Mouse (Mus musculus): ENCODE results near the gene Nup107. TPM values are rescaled to one million over a fixed set of nuclear protein-coding genes. Genes with fewer than 3 reads are reported as not detected.

Gene Nup107
- polyA plus RNA-seq, 1 experiment from 2014 or later = 55.1 TPM

DNA sequence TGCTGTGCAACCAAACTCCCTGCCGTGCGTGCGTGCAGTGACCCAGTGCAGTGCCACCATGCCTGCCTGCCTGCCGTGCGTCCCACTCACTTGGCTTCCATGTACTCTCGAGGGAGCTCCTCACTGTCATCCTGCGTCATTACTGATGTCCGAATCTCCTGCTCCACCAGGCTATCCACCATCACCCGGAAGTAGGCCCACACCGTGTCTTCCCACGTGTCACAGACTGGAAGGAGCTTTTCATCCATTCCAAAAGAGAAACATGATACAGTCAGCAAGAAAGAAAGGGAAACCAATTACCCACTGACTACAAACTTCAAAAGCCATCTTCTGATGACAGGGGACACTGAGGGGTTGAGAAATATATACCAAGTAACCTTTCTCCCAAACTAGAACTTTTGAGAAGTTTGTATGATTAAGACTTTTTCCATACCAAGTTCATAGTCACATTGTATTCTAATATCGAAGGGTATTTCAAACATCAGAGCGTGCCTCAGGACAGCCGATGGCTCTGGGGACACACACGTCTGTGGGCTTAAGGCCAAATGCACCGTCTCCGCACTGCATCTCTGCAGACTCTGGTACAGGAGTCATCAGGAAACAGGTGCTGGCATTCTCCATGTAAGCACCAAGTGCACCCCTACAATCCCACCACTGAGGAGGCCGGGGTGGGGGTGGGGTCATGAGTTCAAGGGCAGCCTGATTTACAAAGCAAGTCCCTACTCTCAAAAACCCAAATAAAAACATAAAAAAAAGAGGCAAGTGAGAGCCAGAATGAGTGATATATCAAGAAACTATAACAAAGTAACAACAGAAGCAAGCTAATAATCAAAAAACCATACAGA lies 22.0 kb downstream of the Nup107 start:
- H3K27me3 ChIP-seq (ENCODE audit: control insufficient read depth, insufficient read depth, low read length) = no peaks in the 10 kb centered on the region
- no peaks in the 10 kb centered on the region for H3K9me3 ChIP-seq (replicated peaks; ENCODE audit: control insufficient read depth, low read length)
- H3K36me3 ChIP-seq (ENCODE audit: control insufficient read depth, insufficient read depth) = peaks cover 58% of the 10 kb centered on the region
- H3K4me1 ChIP-seq (ENCODE audit: control insufficient read depth, insufficient read depth, low read length) = no peaks in the 10 kb centered on the region
- no peak overlapping the region for H3K9ac ChIP-seq (ENCODE audit: low read length)
- no peak overlapping the region for H3K4me3 ChIP-seq (ENCODE audit: low read length)
- no peak overlapping the region for H3K27ac ChIP-seq (ENCODE audit: low read length)
- WGBS = 92% methylated on average over 18 of the region's 18 CpGs
- no peak overlapping the region for H3K4me2 ChIP-seq (ENCODE audit: low read depth, low read length)
- no peak for ATAC-seq (replicated peaks; ENCODE audit: extremely low read depth, insufficient read depth, low FRiP score)

DNA sequence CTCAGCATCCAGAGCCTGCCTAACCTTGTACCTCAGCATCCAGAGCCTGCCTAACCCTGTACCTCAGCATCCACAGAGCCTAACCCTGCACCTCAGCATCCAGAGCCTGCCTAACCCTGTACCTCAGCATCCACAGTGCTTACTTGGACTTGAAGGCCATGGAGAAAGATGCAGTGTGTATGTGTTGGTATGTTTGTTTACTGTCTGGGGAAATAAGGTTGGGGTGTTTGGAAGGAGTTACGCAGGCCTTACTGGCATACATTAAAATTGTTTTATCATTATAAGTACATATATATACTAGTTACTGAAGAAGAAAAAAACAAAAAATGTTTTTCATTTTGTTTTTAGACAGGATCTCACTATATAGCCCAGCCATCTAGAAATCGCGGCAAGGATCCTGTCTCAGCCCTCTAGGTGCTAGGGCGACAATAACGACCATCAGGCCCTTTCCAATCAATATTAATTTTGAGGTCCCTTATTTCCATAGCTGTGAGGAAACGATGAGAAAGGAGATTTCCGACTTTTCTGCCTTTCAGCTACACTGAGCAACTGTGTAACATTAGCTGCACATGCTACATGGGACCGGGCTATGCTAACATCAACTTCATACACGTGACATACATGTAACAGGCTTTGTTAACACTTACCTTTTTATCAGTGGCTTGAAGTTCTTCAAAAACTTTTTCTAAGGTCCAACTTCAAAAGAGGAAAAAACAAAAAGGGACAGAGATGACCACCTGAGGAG lies 22.8 kb downstream of the Nup107 start:
- H3K4me1 ChIP-seq (ENCODE audit: control insufficient read depth, insufficient read depth, low read length) = no peaks in the 10 kb centered on the region
- peaks cover 59% of the 10 kb centered on the region for H3K36me3 ChIP-seq (ENCODE audit: control insufficient read depth, insufficient read depth)
- H3K4me3 ChIP-seq (ENCODE audit: low read length) = no peak overlapping the region
- ATAC-seq (replicated peaks; ENCODE audit: extremely low read depth, insufficient read depth, low FRiP score) = no peak
- WGBS = 92% methylated on average over 9 of the region's 9 CpGs
- no peak overlapping the region for H3K4me2 ChIP-seq (ENCODE audit: low read depth, low read length)
- H3K27me3 ChIP-seq (ENCODE audit: control insufficient read depth, insufficient read depth, low read length) = no peaks in the 10 kb centered on the region
- H3K9ac ChIP-seq (ENCODE audit: low read length) = no peak overlapping the region
- H3K9me3 ChIP-seq (replicated peaks; ENCODE audit: control insufficient read depth, low read length) = no peaks in the 10 kb centered on the region
- H3K27ac ChIP-seq (ENCODE audit: low read length) = no peak overlapping the region

DNA sequence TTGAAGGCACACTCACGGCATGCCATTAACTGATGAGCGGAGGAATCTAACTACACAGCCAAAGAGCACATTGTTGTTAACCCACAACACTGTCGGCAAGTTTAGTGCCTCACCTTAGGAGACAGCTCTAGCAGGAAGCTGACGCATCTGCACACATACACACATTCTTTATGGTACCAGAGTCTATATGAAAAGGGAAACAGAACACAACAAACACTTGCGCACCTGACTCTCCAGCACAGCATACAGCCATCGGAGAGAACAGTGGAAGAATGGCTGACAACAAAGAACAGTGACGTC lies 24.4 kb downstream of the Nup107 start:
- Histone ChIP-seq H3K27me3 (ENCODE audit: control insufficient read depth, insufficient read depth, low read length) (no peaks in the 10 kb centered on the region), H3K27ac (ENCODE audit: low read length) (no peak overlapping the region), H3K9me3 (replicated peaks; ENCODE audit: control insufficient read depth, low read length) (no peaks in the 10 kb centered on the region), H3K36me3 (ENCODE audit: control insufficient read depth, insufficient read depth) (peaks cover 56% of the 10 kb centered on the region), H3K4me1 (ENCODE audit: control insufficient read depth, insufficient read depth, low read length) (no peaks in the 10 kb centered on the region), H3K4me2 (ENCODE audit: low read depth, low read length) (no peak overlapping the region), H3K4me3 (ENCODE audit: low read length) (no peak overlapping the region), H3K9ac (ENCODE audit: low read length) (no peak overlapping the region)
- ATAC-seq (replicated peaks; ENCODE audit: extremely low read depth, insufficient read depth, low FRiP score) = no peak
- WGBS = 90% methylated on average over 7 of the region's 7 CpGs

- 88% methylated on average over 10 of the region's 10 CpGs for WGBS
- peaks cover 55% of the 10 kb centered on the region for H3K36me3 ChIP-seq (ENCODE audit: control insufficient read depth, insufficient read depth)
These were observed 25.0 kb downstream of the Nup107 start for GRCm38 (mm10) chr10:117767286-117768140.

DNA sequence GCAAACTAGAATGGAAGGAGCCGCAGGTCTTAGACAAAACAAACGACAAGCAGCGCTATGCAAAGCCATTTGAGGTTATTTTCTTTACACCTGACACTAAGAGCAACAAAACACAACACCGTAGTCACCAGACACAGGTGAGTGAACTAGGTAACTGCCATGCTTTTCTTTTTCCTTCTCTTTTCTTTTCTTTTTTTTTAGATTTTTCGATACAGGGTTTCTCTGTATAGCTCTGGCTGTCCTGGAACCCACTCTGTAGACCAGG lies 25.7 kb downstream of the Nup107 start:
- Histone ChIP-seq H3K4me1 (ENCODE audit: control insufficient read depth, insufficient read depth, low read length) (no peaks in the 10 kb centered on the region), H3K27me3 (ENCODE audit: control insufficient read depth, insufficient read depth, low read length) (no peaks in the 10 kb centered on the region), H3K4me3 (ENCODE audit: low read length) (no peak overlapping the region), H3K36me3 (ENCODE audit: control insufficient read depth, insufficient read depth) (peaks cover 51% of the 10 kb centered on the region), H3K27ac (ENCODE audit: low read length) (no peak overlapping the region), H3K9ac (ENCODE audit: low read length) (no peak overlapping the region), H3K4me2 (ENCODE audit: low read depth, low read length) (no peak overlapping the region), H3K9me3 (replicated peaks; ENCODE audit: control insufficient read depth, low read length) (no peaks in the 10 kb centered on the region)
- no peak for ATAC-seq (replicated peaks; ENCODE audit: extremely low read depth, insufficient read depth, low FRiP score)
- 93% methylated on average over 5 of the region's 5 CpGs for whole genome bisulfite sequencing

More at GRCm38 (mm10) chr10:117767286-117768140, 25.0 kb downstream of the Nup107 start:
- no peaks in the 10 kb centered on the region for H3K27me3 ChIP-seq (ENCODE audit: control insufficient read depth, insufficient read depth, low read length)
- no peak overlapping the region for H3K9ac ChIP-seq (ENCODE audit: low read length)
- no peaks in the 10 kb centered on the region for H3K9me3 ChIP-seq (replicated peaks; ENCODE audit: control insufficient read depth, low read length)
- no peaks in the 10 kb centered on the region for H3K4me1 ChIP-seq (ENCODE audit: control insufficient read depth, insufficient read depth, low read length)
- no peak for ATAC-seq (replicated peaks; ENCODE audit: extremely low read depth, insufficient read depth, low FRiP score)
- no peak overlapping the region for H3K27ac ChIP-seq (ENCODE audit: low read length)
- H3K4me3 ChIP-seq (ENCODE audit: low read length) = no peak overlapping the region
- H3K4me2 ChIP-seq (ENCODE audit: low read depth, low read length) = no peak overlapping the region

DNA sequence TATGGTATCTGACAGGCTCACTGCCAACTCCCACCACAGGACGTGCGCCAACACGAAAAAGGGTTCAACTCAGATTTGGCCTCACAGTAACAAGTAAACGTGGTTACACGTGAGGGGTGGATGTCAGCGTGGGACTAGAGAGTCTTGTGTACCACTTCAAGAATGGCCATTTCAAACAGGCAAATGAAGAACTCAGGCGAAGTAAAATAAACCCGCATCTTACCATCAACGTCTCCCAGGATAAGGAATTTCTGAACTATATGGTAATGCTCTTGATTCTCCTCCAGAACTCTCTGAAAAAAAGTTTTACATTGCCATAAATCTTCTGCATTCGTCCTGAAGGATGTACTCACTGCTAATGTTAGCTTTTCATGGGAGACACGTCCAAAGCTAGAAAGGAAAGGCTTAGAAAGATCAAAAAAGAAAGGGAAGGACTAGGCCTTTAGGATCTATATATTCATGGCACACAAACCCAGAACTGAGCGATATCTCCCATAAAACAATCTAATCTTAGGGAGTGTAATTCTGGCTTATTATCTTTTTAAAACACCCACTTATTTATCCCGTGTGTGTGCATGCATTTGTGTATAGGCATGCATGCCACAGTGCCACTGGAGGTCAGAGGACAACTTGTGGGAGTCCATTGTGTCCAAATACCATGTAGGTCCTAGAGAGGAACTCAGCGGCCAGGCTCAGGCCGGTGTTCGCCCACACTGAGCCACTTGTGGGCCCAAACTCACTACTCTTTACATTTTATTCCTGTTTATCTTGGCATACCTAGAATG lies 26.2 kb downstream of the Nup107 start:
- H3K27me3 ChIP-seq (ENCODE audit: control insufficient read depth, insufficient read depth, low read length) = no peaks in the 10 kb centered on the region
- H3K9me3 ChIP-seq (replicated peaks; ENCODE audit: control insufficient read depth, low read length) = no peaks in the 10 kb centered on the region
- WGBS = 85% methylated on average over 16 of the region's 16 CpGs
- no peak overlapping the region for H3K9ac ChIP-seq (ENCODE audit: low read length)
- H3K36me3 ChIP-seq (ENCODE audit: control insufficient read depth, insufficient read depth) = peaks cover 51% of the 10 kb centered on the region
- ATAC-seq (replicated peaks; ENCODE audit: extremely low read depth, insufficient read depth, low FRiP score) = no peak
- H3K4me2 ChIP-seq (ENCODE audit: low read depth, low read length) = no peak overlapping the region
- H3K4me1 ChIP-seq (ENCODE audit: control insufficient read depth, insufficient read depth, low read length) = no peaks in the 10 kb centered on the region
- no peak overlapping the region for H3K27ac ChIP-seq (ENCODE audit: low read length)
- no peak overlapping the region for H3K4me3 ChIP-seq (ENCODE audit: low read length)

GRCm38 (mm10) chr10:117765116-117765894 lies 27.2 kb downstream of the Nup107 start:
- WGBS = 93% methylated on average over 11 of the region's 11 CpGs
- no peaks in the 10 kb centered on the region for H3K4me1 ChIP-seq (ENCODE audit: control insufficient read depth, insufficient read depth, low read length)
- no peaks in the 10 kb centered on the region for H3K9me3 ChIP-seq (replicated peaks; ENCODE audit: control insufficient read depth, low read length)
- H3K4me2 ChIP-seq (ENCODE audit: low read depth, low read length) = no peak overlapping the region
- no peak overlapping the region for H3K9ac ChIP-seq (ENCODE audit: low read length)
- no peak overlapping the region for H3K4me3 ChIP-seq (ENCODE audit: low read length)
- H3K27ac ChIP-seq (ENCODE audit: low read length) = no peak overlapping the region
- no peak for ATAC-seq (replicated peaks; ENCODE audit: extremely low read depth, insufficient read depth, low FRiP score)
- H3K36me3 ChIP-seq (ENCODE audit: control insufficient read depth, insufficient read depth) = peaks cover 57% of the 10 kb centered on the region
- no peaks in the 10 kb centered on the region for H3K27me3 ChIP-seq (ENCODE audit: control insufficient read depth, insufficient read depth, low read length)

DNA sequence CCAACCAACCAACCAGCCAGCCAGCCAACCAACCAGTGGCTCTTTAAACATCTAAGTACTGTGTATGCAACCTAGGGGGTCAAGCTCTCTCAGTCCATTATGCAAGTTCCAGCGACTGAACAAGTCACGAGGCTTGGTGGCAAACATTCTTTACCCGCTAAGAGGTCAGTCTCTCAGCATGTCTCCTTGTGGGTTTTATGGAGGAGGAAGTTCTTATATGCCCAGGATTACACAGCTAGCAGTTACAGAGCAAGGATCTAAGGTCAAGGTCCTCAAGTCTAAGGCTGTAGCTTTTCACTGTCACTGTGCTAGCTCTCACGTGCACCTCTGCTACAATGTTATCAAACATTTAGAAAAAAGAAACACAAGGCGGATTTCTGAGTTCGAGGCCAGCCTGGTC lies 27.9 kb downstream of the Nup107 start:
- whole genome bisulfite sequencing = 88% methylated on average over 6 of the region's 6 CpGs
- Histone ChIP-seq H3K9ac (ENCODE audit: low read length) (no peak overlapping the region), H3K4me1 (ENCODE audit: control insufficient read depth, insufficient read depth, low read length) (no peaks in the 10 kb centered on the region), H3K27ac (ENCODE audit: low read length) (no peak overlapping the region), H3K27me3 (ENCODE audit: control insufficient read depth, insufficient read depth, low read length) (no peaks in the 10 kb centered on the region), H3K4me3 (ENCODE audit: low read length) (no peak overlapping the region), H3K36me3 (ENCODE audit: control insufficient read depth, insufficient read depth) (peaks cover 58% of the 10 kb centered on the region), H3K4me2 (ENCODE audit: low read depth, low read length) (no peak overlapping the region), H3K9me3 (replicated peaks; ENCODE audit: control insufficient read depth, low read length) (no peaks in the 10 kb centered on the region)
- ATAC-seq (replicated peaks; ENCODE audit: extremely low read depth, insufficient read depth, low FRiP score) = no peak

Measured in heart, embryonic 16.5 days (tissue).